Mouse (Mus musculus) liver, adult 10 weeks (tissue): Measurements from ENCODE around the gene Rps3a1. TPM values are rescaled to one million over a fixed set of nuclear protein-coding genes. Genes with fewer than 3 reads are reported as not detected.

Experiments used
- polyA plus RNA-seq: library from polyadenylated mRNA; stranded (reverse); fragments of 350-450 nt; fragmentation: Illumina TruSeq; extraction: RNeasy Lipid Tissue Mini Kit (QIAGEN cat#74804); gene quantifications from one replicate; pipeline ENCODE4 v1.2.3, GENCODE M21; 2014; ENCODE audit warnings: low read depth, low replicate concordance

Rps3a1 gene
- 543 TPM for polyA plus RNA-seq

GRCm38 (mm10) chr3:86142263-86142933 is at the start of gene Rps3a1:
TSS of gene Rps3a1 (minus strand) at chr3:86142702.

Other genes with a start within 250 kb of the Rps3a1 start
- gene Sh3d19, start 171.6 kb downstream of the Rps3a1 start, polyA plus RNA-seq: 43.0 TPM
- not detected for gene Prss48, start 140.2 kb downstream of the Rps3a1 start, polyA plus RNA-seq
- gene Lrba, start 82.0 kb upstream of the Rps3a1 start, polyA plus RNA-seq: 18.5 TPM